Mouse (Mus musculus): ENCODE measurements around the gene Smpd2.

DNA sequence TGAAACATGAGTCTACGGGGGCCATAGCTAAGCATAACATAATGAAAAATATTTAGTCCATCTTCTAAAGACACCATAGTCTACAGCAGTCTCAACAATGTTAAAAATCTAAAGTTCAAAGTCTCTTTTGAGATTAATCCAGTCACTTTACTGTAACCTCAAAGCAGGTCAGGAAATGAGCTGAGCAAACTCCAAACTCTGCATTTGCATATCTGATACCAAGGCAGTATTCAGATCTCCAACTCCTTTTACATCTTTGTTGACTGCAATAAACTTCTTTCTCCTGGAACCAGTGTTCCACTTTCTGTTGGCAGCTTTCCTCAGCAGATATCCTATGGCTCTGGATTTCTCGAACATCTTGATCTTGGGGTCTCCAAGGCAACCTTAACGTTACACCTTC is 19.5 kb downstream of the Smpd2 start:
- TF ChIP-seq CTCF (IDR thresholded peaks at IDR 0.05; ENCODE audit: low read depth) = no peak
- no peak for TF ChIP-seq EP300 (IDR thresholded peaks at IDR 0.05; ENCODE audit: low read depth)

Measured in liver, embryonic 14.5 days (tissue).